Mouse (Mus musculus) skeletal muscle tissue, adult 2 months (tissue): Measurements from ENCODE around the gene Chd9.
A peak's percentile ranks its signal among the peaks of the same experiment; 100 is the strongest.

Experiments
- DNase-seq: peaks from one replicate; pipeline ENCODE4 v3.0.0-alpha.2; 2012; ENCODE audit warnings: low read depth, low spot score

Gene Chd9

DNA sequence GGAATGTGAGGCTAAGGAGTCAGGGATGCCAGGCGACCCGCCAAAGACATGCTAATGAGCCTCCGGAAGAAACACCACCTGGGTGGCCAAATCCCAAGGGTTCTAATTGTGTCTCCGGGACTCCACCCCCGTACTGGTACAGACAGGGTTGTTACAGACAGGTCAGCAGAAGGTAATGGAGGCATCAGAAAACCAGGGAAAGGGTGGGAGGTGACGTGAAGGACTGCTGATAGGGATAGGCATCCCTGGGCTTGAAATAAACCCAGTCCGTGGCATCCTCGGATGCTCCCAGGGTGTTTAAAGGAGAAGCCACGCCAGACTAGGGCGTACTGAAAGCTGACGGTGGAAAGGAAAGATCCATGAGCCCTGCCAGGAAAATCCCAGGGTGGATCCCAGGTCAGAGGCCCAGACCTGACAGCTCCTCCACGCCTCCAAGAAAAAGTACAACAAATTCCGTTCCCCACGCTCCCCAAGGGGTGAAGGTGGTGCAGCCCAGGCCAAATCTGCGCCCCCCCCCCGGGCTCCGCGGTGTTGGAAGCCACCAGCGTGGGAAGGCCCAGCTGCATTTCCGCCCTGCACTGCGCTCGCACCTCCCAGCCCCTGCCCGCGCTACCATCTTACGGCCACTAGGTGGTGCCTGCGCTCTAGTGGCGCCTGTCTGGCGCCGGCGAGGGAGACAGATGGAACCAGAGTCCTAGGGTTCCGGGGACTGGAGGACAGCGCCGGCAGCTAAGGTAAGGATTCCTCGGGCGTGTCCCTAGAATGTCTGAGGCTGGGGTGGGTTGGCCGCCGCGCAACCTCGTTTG, at the start of gene Chd9:
Gene Chd9 (plus strand): TSS at position 172 of the 806 bp plus-strand sequence.
- peak; percentile 88 for DNase-seq

DNA sequence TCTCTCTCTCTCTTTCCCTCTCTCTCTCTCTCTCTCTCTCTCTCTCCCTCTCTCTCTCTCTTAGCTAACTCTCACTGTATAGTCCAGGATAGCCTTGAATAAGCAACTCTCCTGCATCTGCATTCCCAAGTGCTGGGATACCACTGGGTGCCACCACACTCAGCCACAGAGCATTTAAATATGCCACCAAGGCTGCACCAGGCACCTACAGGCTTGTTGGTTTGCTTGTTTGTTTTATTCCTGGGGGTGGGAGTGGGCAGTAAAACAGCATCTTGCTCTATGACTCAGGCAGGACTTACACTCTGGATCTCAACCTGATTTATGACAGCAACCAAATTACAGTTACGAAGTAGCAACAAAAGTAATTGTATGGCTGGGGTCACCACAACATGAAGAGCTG, 36.5 kb upstream of the Chd9 start:
- DNase-seq, result no peak

DNA sequence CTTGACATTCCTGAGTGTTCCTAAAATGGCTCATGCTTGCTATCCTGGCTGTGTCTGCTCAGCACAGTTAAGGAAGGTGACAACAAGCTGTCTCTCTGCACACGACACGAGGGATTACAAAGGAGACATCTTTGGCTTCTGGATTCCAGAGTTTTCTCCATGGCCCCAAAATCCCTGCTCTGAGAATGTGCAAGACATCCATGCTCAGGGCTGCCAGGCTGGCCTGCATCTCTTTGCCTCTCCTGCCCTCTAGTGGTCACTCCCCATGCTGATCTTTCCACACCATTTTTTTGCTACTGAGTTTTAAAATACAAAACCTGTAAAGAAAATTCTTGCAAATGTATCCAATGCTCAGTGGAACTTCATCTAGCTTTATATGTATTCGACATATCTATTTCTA, 34.4 kb upstream of the Chd9 start:
- peak; percentile 48 for DNase-seq

DNA sequence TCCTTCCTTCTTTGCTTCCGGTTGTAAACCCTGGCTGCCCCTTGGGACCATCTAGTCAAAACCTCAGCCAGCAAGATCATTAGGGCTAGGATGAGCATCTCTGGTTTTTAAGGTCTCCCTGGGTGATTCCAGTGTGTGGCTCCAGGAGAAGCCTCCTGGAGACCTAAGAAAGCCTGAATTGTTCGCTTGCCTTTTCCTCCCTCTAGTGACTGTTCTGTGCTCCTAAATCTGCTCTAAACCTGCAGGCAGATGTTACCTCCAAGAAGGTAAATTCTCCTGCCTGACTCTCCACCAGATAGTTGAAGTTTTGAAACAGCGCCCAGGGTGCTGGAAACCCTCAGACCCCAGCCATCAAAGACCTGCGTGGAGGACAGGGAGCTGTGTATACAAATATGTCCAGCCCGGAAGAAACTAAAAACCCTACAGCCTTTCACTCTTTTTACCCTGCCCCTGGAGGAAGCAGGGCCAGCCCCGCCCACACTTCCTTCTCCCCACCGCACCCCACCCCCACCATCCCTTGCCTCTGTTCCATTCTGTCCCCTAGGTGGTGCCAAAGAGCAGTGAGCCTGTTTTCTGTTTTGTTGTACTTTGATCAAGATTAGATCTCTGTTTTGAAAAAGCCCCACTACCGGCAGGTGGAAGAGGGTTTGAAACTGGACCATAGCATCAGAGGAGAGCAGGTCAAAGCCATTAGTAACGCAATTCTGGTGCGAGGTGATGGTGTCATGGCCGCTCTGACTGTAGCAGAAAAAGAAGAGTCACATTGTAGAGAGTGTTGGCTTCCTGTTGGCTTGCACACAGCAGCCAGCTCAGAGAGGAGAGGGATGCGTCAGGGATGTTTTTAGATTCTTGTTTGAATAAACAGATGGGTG, 32.9 kb upstream of the Chd9 start:
- peak; percentile 56 for DNase-seq

DNA sequence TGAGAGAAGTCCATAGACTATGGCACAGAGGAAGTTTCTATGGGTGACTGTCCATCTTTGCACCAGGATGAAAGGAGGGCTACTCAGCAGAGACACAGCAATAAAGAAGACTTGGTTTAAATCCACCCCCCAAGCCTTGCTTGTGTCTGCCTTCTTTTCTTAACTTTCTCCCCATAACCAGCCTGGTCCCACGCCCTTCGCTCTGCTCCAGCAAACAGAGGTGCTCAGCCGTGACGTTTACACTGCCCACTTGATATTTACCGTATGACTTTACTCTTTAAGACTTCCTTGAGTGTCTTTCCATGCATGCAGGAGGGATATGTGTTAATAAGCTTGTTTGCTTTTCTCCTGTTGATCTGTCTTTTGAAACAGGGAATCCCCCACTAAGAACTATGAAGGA, 28.7 kb upstream of the Chd9 start:
- DNase-seq, result no peak

DNA sequence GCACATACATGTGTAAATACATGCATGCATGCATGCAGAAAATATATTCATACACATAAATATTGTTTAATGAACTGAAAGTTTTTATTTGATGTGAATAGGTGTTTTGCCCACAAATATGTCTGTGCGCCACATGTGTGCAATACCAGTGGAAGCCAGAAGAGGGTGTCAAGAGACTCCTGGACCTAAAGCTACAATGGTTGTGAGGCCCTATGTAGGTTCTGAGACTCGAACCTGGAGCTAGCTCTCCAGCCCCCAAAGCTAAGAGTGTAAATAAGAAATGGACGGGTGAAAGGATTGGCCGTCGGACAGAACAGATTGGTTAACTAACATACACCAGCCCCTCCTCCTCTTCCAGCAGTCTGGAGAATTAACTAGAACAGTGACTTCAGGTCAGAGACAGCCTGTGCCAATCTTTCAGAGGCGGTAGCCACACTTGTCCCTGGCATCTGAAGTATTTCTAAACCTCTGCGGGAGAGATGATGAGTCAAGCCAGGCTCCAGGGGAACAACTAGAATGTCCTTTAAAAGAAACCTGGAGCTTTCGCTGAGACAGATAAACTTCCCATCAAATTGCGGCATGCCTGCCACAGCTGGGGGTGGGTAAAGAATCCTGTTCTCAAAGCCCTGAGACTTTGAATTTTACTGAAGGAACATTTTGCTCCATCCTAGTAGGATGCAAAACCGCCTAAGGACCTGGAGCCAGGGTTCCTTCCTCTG, 14.4 kb upstream of the Chd9 start:
- no peak for DNase-seq

DNA sequence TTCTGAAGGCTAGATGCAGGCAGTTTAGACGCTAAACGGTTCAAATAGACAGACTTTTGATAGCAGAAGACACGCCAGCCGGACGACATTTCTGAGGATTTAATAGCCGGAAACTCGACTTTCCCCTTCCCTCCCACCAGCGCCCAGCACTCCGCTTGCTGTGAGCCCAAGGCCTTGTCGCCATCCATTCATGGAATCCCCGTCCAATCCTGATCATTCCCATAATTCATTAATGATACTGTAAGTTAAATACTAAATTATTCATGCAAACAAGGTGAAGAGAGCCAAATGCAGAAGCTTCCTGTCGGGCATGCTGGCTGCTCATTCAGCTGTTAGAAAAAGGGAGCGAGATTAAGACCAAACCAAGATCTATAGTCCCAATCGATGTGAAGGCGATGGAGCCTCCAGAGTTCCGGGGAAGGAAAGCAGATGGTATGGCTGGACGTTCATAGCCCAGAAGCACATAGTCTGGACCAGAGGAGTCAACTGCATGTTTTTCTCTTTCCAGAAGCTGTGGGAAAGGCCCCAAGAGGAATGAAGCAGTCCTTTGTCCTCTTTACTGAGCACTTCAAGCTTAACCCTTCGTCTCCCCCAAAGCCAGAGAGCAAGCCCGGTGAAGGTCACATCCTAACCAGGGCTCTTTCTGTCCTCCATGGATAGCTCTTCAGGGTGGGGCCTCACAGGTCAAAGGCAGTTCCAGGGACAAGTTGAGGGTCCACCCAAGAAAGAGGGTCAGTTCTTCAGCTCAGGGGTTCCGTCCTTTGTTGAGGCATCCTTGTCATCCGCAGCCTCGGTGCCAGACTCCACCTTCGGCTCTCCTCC, 11.9 kb upstream of the Chd9 start:
- no peak for DNase-seq

DNA sequence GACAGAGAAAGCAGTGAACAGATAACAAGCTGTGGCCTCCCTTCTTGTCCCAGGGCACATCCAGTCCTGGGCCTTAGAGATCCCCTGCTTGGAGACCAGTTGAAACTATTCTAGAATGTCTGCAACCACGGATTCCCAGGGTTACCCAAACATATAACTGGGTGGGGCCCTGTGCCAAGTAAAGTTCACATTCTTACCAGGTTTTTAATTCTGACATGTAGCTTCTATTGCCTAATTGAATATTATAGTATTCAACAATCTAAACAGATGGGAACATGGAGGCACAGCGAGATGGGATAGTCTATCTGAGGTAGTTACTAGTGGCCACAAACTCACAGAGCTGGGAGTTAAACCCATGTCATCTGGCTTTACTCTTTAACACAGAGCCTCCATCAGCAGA, 10.9 kb upstream of the Chd9 start, which contains the start of gene Gm19935:
Gene Gm19935 (minus strand): TSS at position 101 of the 400 bp plus-strand sequence.
- no peak for DNase-seq

DNA sequence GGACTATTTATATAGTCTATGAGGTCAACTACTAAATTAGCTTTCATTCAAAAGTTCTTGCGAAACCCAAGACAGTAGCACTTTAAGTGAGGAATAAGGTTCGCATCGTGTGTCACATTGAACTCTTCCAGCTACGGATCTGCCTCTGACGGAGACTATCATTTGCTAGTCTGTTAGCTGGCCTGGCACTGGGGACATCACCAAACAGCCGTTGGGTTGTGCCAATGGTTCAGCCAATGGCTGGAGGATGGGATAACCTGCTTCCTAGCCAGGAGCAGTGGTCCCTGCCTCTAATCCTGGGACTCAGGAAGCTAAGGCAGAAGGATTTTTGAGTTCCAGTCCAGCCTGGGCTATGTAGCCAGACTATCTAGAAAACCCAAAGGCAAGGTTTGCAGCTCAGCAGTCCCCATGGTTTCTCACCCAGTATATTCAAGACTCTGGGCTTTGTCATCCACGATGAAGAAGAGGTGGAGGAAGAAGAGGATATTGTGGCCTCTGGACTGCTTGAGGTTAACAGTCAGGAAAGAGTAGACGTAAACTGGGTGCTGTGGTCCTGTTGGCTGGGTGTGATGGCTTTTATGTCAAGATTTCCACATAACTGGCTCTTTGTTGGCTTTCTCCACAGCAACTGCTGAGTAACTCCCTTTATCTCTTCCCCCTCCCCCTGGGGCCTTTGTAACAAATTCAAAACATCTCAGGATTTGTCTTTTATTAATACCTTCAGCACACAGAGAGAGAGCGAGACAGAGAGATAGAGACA, 8.4 kb upstream of the Chd9 start:
- no peak for DNase-seq

DNA sequence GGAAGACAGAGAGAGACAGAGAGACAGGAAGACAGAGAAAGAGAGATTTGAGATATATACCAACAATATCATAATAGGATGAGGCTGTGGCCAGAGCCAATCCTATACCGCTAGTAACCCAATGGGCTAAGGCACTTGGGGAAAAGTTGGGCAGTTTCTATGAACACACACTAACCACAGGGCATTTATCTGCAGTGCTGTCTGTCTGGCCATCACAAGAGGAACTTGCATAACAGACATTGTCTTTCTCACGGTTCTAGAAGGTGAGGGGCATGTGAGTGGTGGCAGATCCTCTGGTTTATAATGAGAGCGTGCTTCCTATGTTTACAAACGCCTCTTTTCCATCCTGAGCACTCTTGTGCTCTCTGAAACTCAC, 7.8 kb upstream of the Chd9 start:
- no peak for DNase-seq

DNA sequence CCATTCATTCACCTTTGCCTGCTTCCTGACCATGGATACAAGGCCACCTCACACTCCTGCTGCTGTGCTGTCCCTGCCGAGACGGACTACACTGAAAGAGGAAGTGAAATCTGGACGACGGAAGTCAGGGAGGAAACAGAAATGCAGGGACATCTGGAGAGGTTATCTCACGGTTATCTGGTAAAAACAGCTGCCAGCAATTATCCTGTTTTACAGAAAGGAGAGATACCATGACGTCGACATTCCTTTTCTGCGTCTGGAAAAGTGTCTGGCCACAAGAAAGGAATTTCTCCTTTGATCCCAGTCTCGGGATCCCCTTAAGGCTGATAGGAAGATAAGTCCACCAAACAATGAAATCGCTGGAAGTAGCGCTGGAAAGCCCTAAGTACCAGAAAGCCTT, 5.7 kb upstream of the Chd9 start:
- DNase-seq, result no peak

DNA sequence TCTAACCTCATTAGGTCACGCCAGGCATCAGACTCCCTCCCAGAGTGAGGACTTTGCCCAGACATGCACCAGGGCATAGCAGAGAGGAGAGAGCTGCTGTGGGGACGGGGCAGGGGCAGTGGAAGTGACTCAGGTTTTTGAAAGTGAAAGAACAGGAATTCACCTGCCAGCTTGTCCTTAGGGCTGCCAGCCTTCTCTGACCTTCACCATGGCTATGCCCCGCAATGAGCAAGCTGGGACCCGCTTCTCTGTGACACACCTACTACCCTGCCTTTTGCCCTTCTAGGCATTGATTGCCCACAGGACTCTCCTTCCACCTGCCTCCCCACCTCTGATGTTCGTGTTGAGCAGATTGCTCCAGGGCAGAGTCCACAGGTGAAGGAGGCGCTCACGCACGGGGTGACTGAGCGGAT, 2.7 kb upstream of the Chd9 start:
- no peak for DNase-seq

DNA sequence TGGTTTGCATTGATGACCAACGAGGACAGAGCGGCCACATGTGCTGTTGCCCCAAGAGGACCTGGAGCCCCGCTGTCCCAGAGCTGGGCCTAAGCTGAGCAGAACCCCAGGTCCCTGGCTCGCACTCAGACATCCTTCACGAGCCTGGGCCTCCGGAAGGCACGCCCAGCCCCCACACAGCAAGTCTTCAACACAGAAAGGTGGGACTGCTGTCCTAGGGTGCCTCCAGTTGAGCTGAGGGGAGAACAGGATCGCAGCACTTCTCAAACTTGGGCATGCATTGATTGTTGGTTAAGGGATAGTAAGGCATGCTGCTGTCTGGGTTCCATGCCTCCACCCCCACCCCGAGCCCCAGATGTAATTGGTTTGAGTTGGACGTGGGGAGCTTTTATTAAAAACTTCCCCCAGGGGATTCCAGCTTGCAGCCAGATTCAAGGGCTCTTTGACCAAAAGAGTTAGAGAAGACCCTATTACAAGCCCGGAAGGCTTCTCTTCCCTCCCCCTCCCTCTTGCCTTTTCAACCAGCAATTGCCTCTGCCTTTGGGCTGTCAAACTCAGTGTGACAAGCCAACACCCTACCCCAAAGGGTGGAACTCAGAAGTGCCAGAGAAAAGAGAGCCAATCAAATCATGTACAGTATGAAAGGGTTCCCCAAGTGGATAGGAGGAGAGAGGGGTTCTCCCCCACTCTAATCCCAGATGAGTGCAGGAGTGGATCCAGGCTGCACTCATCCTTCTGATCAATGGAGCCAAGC, 1.0 kb downstream of the Chd9 start:
- peak; percentile 60 for DNase-seq

DNA sequence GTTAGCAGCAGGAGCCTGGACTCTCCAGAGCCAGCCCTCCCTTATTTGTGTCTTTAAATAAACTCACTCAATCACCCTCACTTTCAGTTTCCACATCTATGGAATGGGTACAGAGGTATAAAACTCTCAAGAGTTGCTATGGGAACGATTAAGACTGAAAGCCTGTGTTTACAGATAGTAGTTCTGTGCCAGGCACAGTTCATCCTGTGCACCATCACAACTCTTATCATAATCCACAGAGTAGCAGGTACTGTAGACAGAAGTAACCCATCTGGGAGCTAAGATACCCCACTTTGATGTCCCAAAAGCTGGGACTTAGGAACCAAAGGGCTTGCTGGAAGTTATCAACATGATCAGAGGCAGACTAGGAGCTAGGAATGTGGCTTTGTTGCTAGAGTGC, 1.7 kb downstream of the Chd9 start:
- no peak for DNase-seq

DNA sequence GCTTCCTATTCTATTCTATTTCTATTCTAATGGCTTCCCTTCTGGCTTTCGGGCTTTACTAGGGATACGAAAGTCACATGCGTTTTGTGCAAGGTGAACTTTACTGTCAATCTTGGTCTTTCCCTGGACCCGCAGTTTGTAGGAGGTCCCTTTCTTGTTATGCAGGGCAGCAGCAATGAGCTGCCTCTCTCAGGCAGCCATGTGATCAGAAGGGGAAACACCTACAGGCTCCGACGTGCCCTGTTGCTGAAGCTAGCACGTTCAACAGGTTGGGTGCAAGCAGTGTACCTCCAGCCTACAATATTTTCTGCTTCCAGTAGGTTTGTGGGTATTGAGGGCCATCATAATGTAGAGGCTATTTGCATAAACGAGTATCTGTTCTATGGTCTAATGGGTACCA, 2.8 kb downstream of the Chd9 start:
- no peak for DNase-seq

DNA sequence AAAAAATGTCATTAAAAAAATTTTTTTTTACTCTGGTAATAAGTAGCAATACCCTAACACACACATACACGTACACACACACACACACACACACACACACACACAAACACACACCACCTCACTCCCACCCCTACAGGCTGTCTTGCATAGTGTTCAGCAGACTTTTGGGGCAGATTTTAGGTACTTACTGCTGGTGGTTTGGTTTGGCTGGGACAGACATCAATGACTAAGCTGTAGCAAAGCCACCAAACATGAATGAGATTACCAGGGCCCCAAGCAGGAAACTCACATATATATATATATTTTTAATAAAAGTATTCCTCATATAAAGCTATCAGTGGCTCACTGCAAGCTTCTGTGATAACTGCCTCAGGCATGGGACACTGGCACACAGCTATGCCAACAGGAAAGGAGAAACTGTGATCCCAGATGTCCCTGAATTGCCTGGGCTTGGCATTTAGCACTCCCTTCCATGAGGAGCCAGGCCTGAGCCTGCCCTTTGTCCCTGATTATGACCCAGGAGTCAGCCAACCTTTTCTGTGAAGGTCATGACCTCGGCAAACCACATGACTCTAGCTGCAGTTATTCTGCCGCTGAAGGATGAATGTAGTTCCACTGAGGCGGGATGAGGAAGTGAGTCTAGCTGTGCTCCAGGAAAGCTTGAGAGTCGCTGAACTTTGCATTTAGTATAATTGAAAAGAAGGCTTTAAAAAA, 4.6 kb downstream of the Chd9 start:
- no peak for DNase-seq

DNA sequence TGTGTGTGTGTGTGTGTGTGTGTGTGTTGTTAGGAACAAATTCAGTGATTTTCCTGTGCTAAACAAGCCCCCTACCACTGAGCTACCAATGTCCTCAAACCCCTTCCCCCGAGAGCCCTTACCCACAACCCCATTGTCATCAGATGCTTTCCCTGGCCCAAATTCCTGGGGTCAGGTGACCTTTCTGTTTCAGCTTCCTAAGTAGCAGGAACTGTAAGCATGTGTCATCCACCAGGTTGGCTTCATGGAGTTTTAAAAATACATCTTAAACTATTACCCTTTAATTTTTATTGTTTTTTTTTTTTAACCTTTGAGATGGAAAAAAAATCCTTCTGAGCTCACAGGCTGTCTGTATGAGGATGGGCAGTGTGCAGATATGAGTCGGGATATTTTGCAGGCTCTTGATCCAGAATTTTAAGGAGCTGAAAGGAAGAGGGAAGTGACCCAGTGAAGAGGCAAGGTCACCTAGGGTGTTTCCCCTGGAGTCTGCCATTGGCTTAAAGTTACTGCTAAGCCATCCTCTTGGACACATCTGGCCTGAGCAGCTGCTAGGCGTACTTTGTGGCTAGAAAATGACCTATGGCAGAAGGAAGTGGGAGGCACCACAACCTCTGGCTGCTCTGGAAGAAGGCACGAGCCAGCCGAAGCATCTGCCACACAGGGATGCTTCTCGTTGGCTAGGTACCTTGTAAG, 5.6 kb downstream of the Chd9 start:
- DNase-seq, result peak; percentile 56

DNA sequence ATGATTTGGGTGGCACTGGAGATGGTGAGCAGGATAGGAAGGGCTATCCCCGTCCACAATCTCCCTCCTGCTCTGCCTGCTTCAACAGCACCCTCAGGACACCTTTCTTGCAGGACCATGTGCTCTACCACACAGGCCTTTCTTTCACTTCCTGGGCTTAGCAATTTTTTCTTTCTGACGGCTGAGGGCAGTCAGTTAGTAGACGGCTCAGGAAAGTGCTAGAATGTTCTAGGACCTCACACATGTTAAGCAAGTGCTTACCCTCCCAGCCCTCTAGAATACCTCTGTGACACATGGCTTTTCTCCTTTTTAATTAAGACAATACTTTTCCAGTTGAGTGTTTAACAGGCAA, 6.1 kb downstream of the Chd9 start:
- DNase-seq, result no peak

DNA sequence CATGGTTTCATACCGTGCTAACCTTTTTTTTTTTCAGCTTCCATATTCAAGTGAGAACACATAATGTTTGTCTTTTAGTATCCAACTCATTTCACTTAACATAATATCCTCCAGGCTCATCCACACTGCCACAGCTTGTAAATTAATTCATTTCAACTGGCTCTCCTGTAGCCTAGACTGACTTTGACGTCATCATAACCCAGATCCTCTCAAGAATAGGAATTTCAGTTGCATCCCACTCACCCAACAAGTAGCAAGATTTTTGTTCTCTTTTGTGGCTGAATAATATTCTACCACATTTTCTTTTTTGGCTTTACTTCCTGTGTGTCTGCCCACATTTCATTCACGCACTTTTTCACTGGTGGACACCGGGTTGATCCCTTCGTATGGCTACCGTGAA, 9.3 kb downstream of the Chd9 start:
- DNase-seq, result no peak
